ENCODE assay signal across 20 mouse cellular contexts in genomic region chr4:62513998-62514506, GRCm38 (mm10). TPM values are rescaled to one million over a fixed set of nuclear protein-coding genes. Genes with fewer than 3 reads are reported as not detected.
DNase-seq lines count a peak whose midpoint lies in the region; ATAC-seq and TF ChIP-seq lines count a peak whose summit lies in the region.
"Had no signal": no experiment of that assay in that cellular context is flagged by ENCODE, and none has a peak within 500 bp of the region (broad histone marks: within the 10 kb centered on the region; RNA-seq: fewer than 3 reads in every experiment).

No protein-coding gene starts in this region.

- no peak overlapping the region for H3K27ac ChIP-seq in hindbrain, embryonic 13.5 days
- H3K27ac ChIP-seq in hindbrain, embryonic 11.5 days (ENCODE audit: low read depth, low read length), result no peak overlapping the region
- peak overlapping the region; percentile 4; the same call in 1 of the 2 replicates for H3K27ac ChIP-seq in liver, postnatal 0 days (ENCODE audit: low read depth)
- H3K27ac ChIP-seq: kidney, embryonic 15.5 days had no signal

- peak overlapping the region; percentile 65 for H3K4me3 ChIP-seq in erythroblast, embryonic 14.5 days (replicated peaks)
- no peak overlapping the region for H3K4me3 ChIP-seq in hindbrain, embryonic 13.5 days
- no peak overlapping the region for H3K4me3 ChIP-seq in hindbrain, embryonic 11.5 days (ENCODE audit: low read depth, low read length)
- H3K4me3 ChIP-seq in liver, postnatal 0 days (ENCODE audit: low read depth, low read length), result peak overlapping the region; percentile 34
- H3K4me3 ChIP-seq: kidney, embryonic 15.5 days had no signal

- peaks cover 94% of the 10 kb centered on the region for H3K36me3 ChIP-seq in erythroblast, embryonic 14.5 days (ENCODE audit: control insufficient read depth)
- H3K36me3 ChIP-seq in hindbrain, embryonic 13.5 days, result peaks cover 50% of the 10 kb centered on the region
- H3K36me3 ChIP-seq in hindbrain, embryonic 11.5 days (ENCODE audit: control insufficient read depth, insufficient read depth, low read length), result no peaks in the 10 kb centered on the region
- peaks cover 52% of the 10 kb centered on the region for H3K36me3 ChIP-seq in liver, postnatal 0 days (replicated peaks; ENCODE audit: insufficient read depth, low read length)

- DNase-seq in hindbrain, embryonic 11.5 days (ENCODE audit: low spot score), result no peak
- DNase-seq in c-Kit-positive CD71-positive TER-119-positive erythroid progenitor cells, embryonic 14.5 days (ENCODE audit: low spot score), result peak; percentile 65
- peak; percentile 29 for DNase-seq in liver, postnatal 0 days
- DNase-seq in layer of hippocampus, postnatal 25 days (ENCODE audit: extremely low spot score in 1 of 2, low spot score in 1 of 2), result no peak
- DNase-seq in thymus, postnatal 14 days, result no peak
- DNase-seq: adrenal gland, postnatal 10 days; cerebellum, postnatal 10 days; layer of hippocampus, postnatal 36 days; left cerebral cortex, postnatal 4 days; lung, adult 18-20 months had no signal

- TF ChIP-seq CTCF in liver, postnatal 0 days (IDR thresholded peaks at IDR 0.05; ENCODE audit: low read depth), result peak; percentile 23

- TF ChIP-seq EP300 in liver, postnatal 0 days (IDR thresholded peaks at IDR 0.05; ENCODE audit: low read depth), result no peak

- no peak overlapping the region for H3K4me2 ChIP-seq in hindbrain, embryonic 13.5 days
- H3K4me2 ChIP-seq in hindbrain, embryonic 11.5 days (replicated peaks; ENCODE audit: low read depth, low read length), result no peak overlapping the region
- peak overlapping the region; percentile 84 for H3K4me2 ChIP-seq in liver, postnatal 0 days (ENCODE audit: low read depth, low read length)
- H3K4me2 ChIP-seq: kidney, embryonic 15.5 days had no signal

- H3K27me3 ChIP-seq in erythroblast, embryonic 14.5 days (ENCODE audit: control insufficient read depth), result no peaks in the 10 kb centered on the region; the same call in 1 of the 2 replicates
- H3K27me3 ChIP-seq in hindbrain, embryonic 13.5 days, result no peaks in the 10 kb centered on the region
- no peaks in the 10 kb centered on the region for H3K27me3 ChIP-seq in hindbrain, embryonic 11.5 days (ENCODE audit: control insufficient read depth, insufficient read depth, low read length)
- no peaks in the 10 kb centered on the region for H3K27me3 ChIP-seq in liver, postnatal 0 days (ENCODE audit: insufficient read depth, low read length)
- H3K27me3 ChIP-seq: kidney, embryonic 15.5 days had no signal

- H3K4me1 ChIP-seq in erythroblast, embryonic 14.5 days (ENCODE audit: control insufficient read depth), result peaks cover 84% of the 10 kb centered on the region
- H3K4me1 ChIP-seq in hindbrain, embryonic 13.5 days (replicated peaks), result peaks cover 25% of the 10 kb centered on the region
- peaks cover 3% of the 10 kb centered on the region; the same call in 1 of the 2 replicates for H3K4me1 ChIP-seq in hindbrain, embryonic 11.5 days (replicated peaks; ENCODE audit: control insufficient read depth, insufficient read depth, low read length)
- peaks cover 26% of the 10 kb centered on the region for H3K4me1 ChIP-seq in liver, postnatal 0 days (ENCODE audit: insufficient read depth)

- 46% methylated on average over 11 of the region's 11 CpGs for WGBS in hindbrain, embryonic 13.5 days
- 60% methylated on average over 11 of the region's 11 CpGs for WGBS in hindbrain, embryonic 11.5 days
- WGBS in liver, postnatal 0 days (ENCODE audit: insufficient replicate concordance), result 64% methylated on average over 11 of the region's 11 CpGs

- 0 out of 2 replicates have a peak overlapping the region, but pooled peaks have one; percentile 2 for H3K9ac ChIP-seq in hindbrain, embryonic 13.5 days
- no peak overlapping the region for H3K9ac ChIP-seq in hindbrain, embryonic 11.5 days (ENCODE audit: low read depth, low read length)
- H3K9ac ChIP-seq in liver, postnatal 0 days (replicated peaks), result peak overlapping the region; percentile 30
- H3K9ac ChIP-seq: kidney, embryonic 15.5 days had no signal

- no peak for ATAC-seq in erythroblast, adult 5-6 weeks (replicated peaks; ENCODE audit: low FRiP score, poor library complexity, severe bottlenecking)
- ATAC-seq in hindbrain, embryonic 13.5 days (ENCODE audit: low FRiP score), result no peak
- no peak for ATAC-seq in hindbrain, embryonic 11.5 days (ENCODE audit: low FRiP score)
- no peak for ATAC-seq in liver, postnatal 0 days
- ATAC-seq: forebrain, embryonic 16.5 days; inflammation-experienced regulatory T-cells, adult 6 months; midbrain, embryonic 16.5 days had no signal

- no peaks in the 10 kb centered on the region for H3K9me3 ChIP-seq in erythroblast, embryonic 14.5 days (ENCODE audit: control insufficient read depth, low read length)
- no peaks in the 10 kb centered on the region for H3K9me3 ChIP-seq in hindbrain, embryonic 13.5 days
- H3K9me3 ChIP-seq in hindbrain, embryonic 11.5 days (ENCODE audit: control insufficient read depth, low read length), result no peaks in the 10 kb centered on the region
- no peaks in the 10 kb centered on the region for H3K9me3 ChIP-seq in liver, postnatal 0 days (ENCODE audit: low read length)
- H3K9me3 ChIP-seq: kidney, embryonic 15.5 days had no signal

RNA-seq across cellular contexts. Expression of gene Alad, which starts 5.7 kb away (rescaled TPM):
- 666 and 744 TPM in 2 replicates for polyA plus RNA-seq in erythroblast, embryonic 14.5 days (2012)
- 105 and 125 TPM in 2 replicates for total RNA-seq in erythroblast, adult 5-6 weeks (2015; ENCODE audit: low replicate concordance)
- 81.9 and 128 TPM in 2 replicates for total RNA-seq in erythroblast, adult 5-6 weeks (2017; ENCODE audit: low replicate concordance)
- polyA plus RNA-seq in hindbrain, embryonic 13.5 days (2015; fragmentation: Nextera tagmentation; extraction: Ambion mirVana), result 64.2 and 66.1 TPM in 2 replicates
- polyA plus RNA-seq in hindbrain, embryonic 11.5 days (2014; fragmentation: Nextera tagmentation; extraction: Ambion mirVana), result 77.5 and 80.1 TPM in 2 replicates
- 295 and 303 TPM in 2 replicates for polyA plus RNA-seq in liver, postnatal 0 days (2015; fragmentation: Nextera tagmentation; extraction: Ambion mirVana)
- total RNA-seq in layer of hippocampus, postnatal 25 days (2021), result 10 to 100 TPM; 25.8 to 28.9 TPM

RNA-seq across cellular contexts. Expression of gene Hdhd3, which starts 10.8 kb away (rescaled TPM):
- 0.29 and 0.59 TPM in 2 replicates for polyA plus RNA-seq in erythroblast, embryonic 14.5 days (2012)
- not detected in 2 replicates for total RNA-seq in erythroblast, adult 5-6 weeks (2015; ENCODE audit: low replicate concordance)
- 1.0 TPM in 1 of 2 replicates, not detected in the other for total RNA-seq in erythroblast, adult 5-6 weeks (2017; ENCODE audit: low replicate concordance)
- polyA plus RNA-seq in hindbrain, embryonic 13.5 days (2015; fragmentation: Nextera tagmentation; extraction: Ambion mirVana), result 13.3 and 15.5 TPM in 2 replicates
- polyA plus RNA-seq in hindbrain, embryonic 11.5 days (2014; fragmentation: Nextera tagmentation; extraction: Ambion mirVana), result 13.7 and 16.7 TPM in 2 replicates
- polyA plus RNA-seq in liver, postnatal 0 days (2015; fragmentation: Nextera tagmentation; extraction: Ambion mirVana), result 19.7 and 20.3 TPM in 2 replicates
- total RNA-seq in layer of hippocampus, postnatal 25 days (2021), result 10 to 100 TPM in 1 of 2 experiments, 1 to 10 TPM in 1; 9.4 to 10.7 TPM

RNA-seq across cellular contexts. Expression of gene Pole3, which starts 10.8 kb away (rescaled TPM):
- 8.0 and 9.7 TPM in 2 replicates for polyA plus RNA-seq in erythroblast, embryonic 14.5 days (2012)
- total RNA-seq in erythroblast, adult 5-6 weeks (2015; ENCODE audit: low replicate concordance), result 21.3 and 30.7 TPM in 2 replicates
- 14.1 and 17.3 TPM in 2 replicates for total RNA-seq in erythroblast, adult 5-6 weeks (2017; ENCODE audit: low replicate concordance)
- polyA plus RNA-seq in hindbrain, embryonic 13.5 days (2015; fragmentation: Nextera tagmentation; extraction: Ambion mirVana), result 68.2 and 70.3 TPM in 2 replicates
- 116 and 117 TPM in 2 replicates for polyA plus RNA-seq in hindbrain, embryonic 11.5 days (2014; fragmentation: Nextera tagmentation; extraction: Ambion mirVana)
- 26.4 and 29.2 TPM in 2 replicates for polyA plus RNA-seq in liver, postnatal 0 days (2015; fragmentation: Nextera tagmentation; extraction: Ambion mirVana)
- total RNA-seq in layer of hippocampus, postnatal 25 days (2021), result 10 to 100 TPM; 21.0 to 21.9 TPM

RNA-seq across cellular contexts. Expression of gene 4933430I17Rik, which starts 11.1 kb away (rescaled TPM):
- polyA plus RNA-seq in erythroblast, embryonic 14.5 days (2012), result not detected in 2 replicates
- not detected in 2 replicates for total RNA-seq in erythroblast, adult 5-6 weeks (2015; ENCODE audit: low replicate concordance)
- total RNA-seq in erythroblast, adult 5-6 weeks (2017; ENCODE audit: low replicate concordance), result not detected in 2 replicates
- 0.55 and 0.82 TPM in 2 replicates for polyA plus RNA-seq in hindbrain, embryonic 13.5 days (2015; fragmentation: Nextera tagmentation; extraction: Ambion mirVana)
- polyA plus RNA-seq in hindbrain, embryonic 11.5 days (2014; fragmentation: Nextera tagmentation; extraction: Ambion mirVana), result 0.91 and 1.8 TPM in 2 replicates
- polyA plus RNA-seq in liver, postnatal 0 days (2015; fragmentation: Nextera tagmentation; extraction: Ambion mirVana), result not detected in 2 replicates
- total RNA-seq in layer of hippocampus, postnatal 25 days (2021), result under 1 TPM; 0.21 to 0.54 TPM
- total RNA-seq: megakaryocyte-erythroid progenitor cell, adult 5-6 weeks had no signal

RNA-seq across cellular contexts. Expression of gene Bspry, which starts 34.2 kb away (rescaled TPM):
- 0.03 TPM in 1 of 2 replicates, not detected in the other for polyA plus RNA-seq in erythroblast, embryonic 14.5 days (2012)
- not detected in 2 replicates for total RNA-seq in erythroblast, adult 5-6 weeks (2015; ENCODE audit: low replicate concordance)
- not detected in 2 replicates for total RNA-seq in erythroblast, adult 5-6 weeks (2017; ENCODE audit: low replicate concordance)
- 0.43 and 0.95 TPM in 2 replicates for polyA plus RNA-seq in hindbrain, embryonic 13.5 days (2015; fragmentation: Nextera tagmentation; extraction: Ambion mirVana)
- polyA plus RNA-seq in hindbrain, embryonic 11.5 days (2014; fragmentation: Nextera tagmentation; extraction: Ambion mirVana), result 0.94 and 1.0 TPM in 2 replicates
- 0.18 and 0.26 TPM in 2 replicates for polyA plus RNA-seq in liver, postnatal 0 days (2015; fragmentation: Nextera tagmentation; extraction: Ambion mirVana)
- under 1 TPM; 0.20 to 0.38 TPM for total RNA-seq in layer of hippocampus, postnatal 25 days (2021)
- total RNA-seq: gastrocnemius, adult 18-20 months; heart, postnatal 25 days had no signal

Comparison
In these comparisons a context has a peak if more than half of its experiments do, and no peak if none do; other contexts are left out.
1. H3K4me3 ChIP-seq: peak in erythroblast, embryonic 14.5 days (single experiment) and liver, postnatal 0 days (single experiment); none in hindbrain, embryonic 13.5 days (single experiment) and hindbrain, embryonic 11.5 days (single experiment).
2. DNase-seq: peak in c-Kit-positive CD71-positive TER-119-positive erythroid progenitor cells, embryonic 14.5 days (single experiment) and liver, postnatal 0 days (single experiment); none in hindbrain, embryonic 11.5 days (single experiment), layer of hippocampus, postnatal 25 days (0 of 2) and thymus, postnatal 14 days (single experiment).